Mouse (Mus musculus) heart, postnatal 0 days (tissue): ENCODE results near the gene Snx29. TPM values are rescaled to one million over a fixed set of nuclear protein-coding genes. Genes with fewer than 3 reads are reported as not detected.

Experiments
- ATAC-seq: fragments of 200-750 bp; cut with Nextera tagmentation; 2 replicates; pipeline ENCODE4 v1.8.0; 2017; ENCODE audit warnings: low read depth, moderate number of reproducible peaks, moderate library complexity; ENCODE audit not compliant: insufficient read depth
- DNase-seq: peaks from one replicate; pipeline ENCODE4 v3.0.0-alpha.2; 2016; ENCODE audit warnings: low spot score
- H3K27ac ChIP-seq: fragments of 300-500 bp; sonication (generic); 2 replicates; pipeline ENCODE4 v1.5.1; 2014; ENCODE audit warnings: low read depth, mild to moderate bottlenecking
- H3K27me3 ChIP-seq: fragments of 300-500 bp; sonication (generic); 2 replicates; pipeline ENCODE4 v1.6.1; 2014; ENCODE audit warnings: low read length, mixed read lengths; ENCODE audit not compliant: control insufficient read depth, insufficient read depth
- H3K36me3 ChIP-seq: fragments of 300-500 bp; sonication (generic); replicated peaks from 2 replicates; pipeline ENCODE4 v1.6.1; 2014; ENCODE audit warnings: low read length, mixed read lengths; ENCODE audit not compliant: control insufficient read depth, insufficient read depth
- H3K4me1 ChIP-seq: fragments of 300-500 bp; sonication (generic); 2 replicates; pipeline ENCODE4 v1.6.1; 2014; ENCODE audit warnings: antibody characterized with exemption; ENCODE audit not compliant: control insufficient read depth, insufficient read depth
- H3K4me2 ChIP-seq: fragments of 300-500 bp; sonication (generic); 2 replicates; pipeline ENCODE4 v1.6.1; 2014; ENCODE audit warnings: low read depth, mild to moderate bottlenecking, low read length, moderate library complexity
- H3K4me3 ChIP-seq: fragments of 300-500 bp; sonication (generic); 2 replicates; pipeline ENCODE4 v1.5.1; 2014; ENCODE audit warnings: low read depth, low read length
- H3K9ac ChIP-seq: fragments of 300-500 bp; sonication (generic); replicated peaks from 2 replicates; pipeline ENCODE4 v1.6.1; 2014; ENCODE audit warnings: low read depth, low read length, mixed read lengths
- H3K9me3 ChIP-seq: fragments of 300-500 bp; sonication (generic); replicated peaks from 2 replicates; pipeline ENCODE4 v1.6.1; 2016; ENCODE audit warnings: low read length; ENCODE audit not compliant: control insufficient read depth
- CTCF ChIP-seq: IDR thresholded peaks from 2 replicates; pipeline ENCODE4 v1.5.1; 2016; ENCODE audit warnings: antibody characterized with exemption, control low read depth, low read depth
- EP300 ChIP-seq: IDR thresholded peaks from 2 replicates; pipeline ENCODE4 v1.6.1; 2016; ENCODE audit warnings: antibody characterized with exemption, low read depth
- WGBS: fragments of 180-500 bp; shearing (Covaris S2); extraction: QIAGEN DNeasy Blood & Tissue Kit; methylation state at CpG from one replicate; pipeline ENCODE4 v1.1.7; 2014; 5-methylcytosine and 5-hydroxymethylcytosine counted together
- polyA plus RNA-seq: library from polyadenylated mRNA; unstranded; fragments of >200 nt; fragmentation: Nextera tagmentation; extraction: Ambion mirVana; gene quantifications from 2 replicates; pipeline ENCODE4 v1.2.1, GENCODE M21; 2015
- total RNA-seq: library from RNA; depleted of rRNA; stranded (reverse); fragments of >200 nt; gene quantifications from 2 replicates; pipeline ENCODE4 v1.2.3, GENCODE M21; 2014; ENCODE audit warnings: low replicate concordance

Gene Snx29
- total and polyA plus RNA-seq, 2 experiments from 2014 or later, result 3.1 to 3.9 TPM

DNA sequence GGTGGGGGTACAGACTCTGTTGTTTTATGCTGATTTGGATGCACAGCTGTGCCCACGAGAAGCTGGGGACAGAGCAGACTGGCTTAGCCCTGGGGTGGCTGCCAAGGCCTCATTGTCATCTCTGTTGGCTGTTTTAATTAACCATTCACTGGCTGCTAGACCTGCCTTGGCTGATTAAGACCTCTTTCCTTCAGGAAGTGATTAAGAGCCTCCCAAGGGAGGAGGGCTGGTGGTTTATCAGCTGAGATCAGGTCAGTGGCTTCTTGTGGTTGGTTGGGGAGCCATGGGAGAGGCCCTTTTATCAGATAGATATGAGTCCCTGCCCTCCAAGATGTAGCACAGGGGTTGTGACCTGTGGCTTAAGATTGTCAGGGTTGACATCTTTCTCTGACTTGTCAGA, 46.9 kb downstream of the Snx29 start:
- WGBS, result 6% methylated on average over 1 of the region's 1 CpGs

DNA sequence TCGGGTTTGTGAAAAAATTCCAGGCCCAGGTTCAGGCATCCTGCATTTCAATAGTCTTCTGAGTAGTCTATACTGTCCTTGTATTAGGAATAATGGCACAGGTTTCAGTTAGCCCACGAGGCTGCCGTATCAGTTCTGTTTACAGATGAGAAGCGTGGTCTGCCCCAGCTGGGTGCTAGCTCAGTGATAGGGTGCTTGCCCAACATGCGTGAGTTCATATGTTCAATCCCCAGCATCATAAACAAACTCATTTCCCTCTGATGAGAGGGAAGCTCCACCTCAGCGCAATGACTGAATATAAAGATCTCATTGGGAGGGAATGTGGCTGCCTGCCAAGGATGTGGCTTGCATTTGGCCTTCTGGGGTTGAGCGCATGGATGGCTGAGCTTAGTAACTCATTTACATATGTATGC, 47.4 kb downstream of the Snx29 start:
- H3K4me1 ChIP-seq, result peaks cover 10% of the 10 kb centered on the region
- no peak overlapping the region for H3K4me3 ChIP-seq
- no peak overlapping the region for H3K27ac ChIP-seq
- H3K36me3 ChIP-seq, result no peaks in the 10 kb centered on the region
- 42% methylated on average over 7 of the region's 7 CpGs for WGBS
- no peak overlapping the region for H3K9ac ChIP-seq
- ATAC-seq (no peak), DNase-seq (peak; percentile 22)
- H3K27me3 ChIP-seq, result no peaks in the 10 kb centered on the region
- no peaks in the 10 kb centered on the region for H3K9me3 ChIP-seq
- no peak overlapping the region for H3K4me2 ChIP-seq
- no peak for TF ChIP-seq EP300
- TF ChIP-seq CTCF, result no peak

More for the DNA sequence above, 46.9 kb downstream of the Snx29 start:
- Histone ChIP-seq H3K4me2 (no peak overlapping the region), H3K27me3 (no peaks in the 10 kb centered on the region), H3K9ac (no peak overlapping the region), H3K4me3 (no peak overlapping the region), H3K27ac (no peak overlapping the region), H3K9me3 (no peaks in the 10 kb centered on the region), H3K36me3 (no peaks in the 10 kb centered on the region), H3K4me1 (peaks cover 10% of the 10 kb centered on the region)
- no peak for ATAC-seq
- no peak for DNase-seq
- TF ChIP-seq CTCF (no peak), EP300 (no peak)

DNA sequence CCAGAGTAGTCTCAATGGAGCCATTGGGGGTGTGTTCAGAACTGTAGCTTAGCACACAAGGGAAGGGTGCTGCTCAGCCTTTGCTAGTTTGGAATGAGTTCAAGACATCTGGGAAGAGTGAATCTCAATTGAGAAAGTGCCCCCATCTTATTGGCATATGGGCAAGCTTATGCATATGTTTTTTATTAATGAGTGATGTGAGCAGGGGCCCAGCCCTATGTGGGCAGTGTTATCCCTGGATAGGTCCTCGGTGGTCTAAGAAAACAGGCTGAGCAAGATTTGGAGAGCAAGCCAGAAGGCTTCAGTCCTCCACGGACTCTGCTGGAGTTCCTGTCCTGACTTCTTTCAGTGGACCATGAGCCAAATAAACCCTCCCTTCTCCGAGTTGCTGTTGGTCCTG, 56.6 kb downstream of the Snx29 start:
- TF ChIP-seq EP300 (no peak), CTCF (no peak)
- Histone ChIP-seq H3K4me3 (no peak overlapping the region), H3K9ac (no peak overlapping the region), H3K36me3 (no peaks in the 10 kb centered on the region), H3K9me3 (no peaks in the 10 kb centered on the region), H3K27ac (no peak overlapping the region), H3K27me3 (no peaks in the 10 kb centered on the region), H3K4me2 (no peak overlapping the region), H3K4me1 (no peaks in the 10 kb centered on the region)
- no peak for ATAC-seq
- WGBS, result 76% methylated on average over 3 of the region's 3 CpGs
- DNase-seq, result no peak

- Histone ChIP-seq H3K27me3 (no peaks in the 10 kb centered on the region), H3K4me1 (no peaks in the 10 kb centered on the region), H3K9ac (no peak overlapping the region), H3K4me2 (no peak overlapping the region), H3K9me3 (no peaks in the 10 kb centered on the region), H3K4me3 (no peak overlapping the region), H3K36me3 (no peaks in the 10 kb centered on the region), H3K27ac (no peak overlapping the region)
- no peak for ATAC-seq
- TF ChIP-seq CTCF, result no peak
- TF ChIP-seq EP300, result no peak
- DNase-seq, result no peak
- WGBS, result 84% methylated on average over 5 of the region's 5 CpGs
Measured at GRCm38 (mm10) chr16:11380038-11380437, 57.3 kb downstream of the Snx29 start.

DNA sequence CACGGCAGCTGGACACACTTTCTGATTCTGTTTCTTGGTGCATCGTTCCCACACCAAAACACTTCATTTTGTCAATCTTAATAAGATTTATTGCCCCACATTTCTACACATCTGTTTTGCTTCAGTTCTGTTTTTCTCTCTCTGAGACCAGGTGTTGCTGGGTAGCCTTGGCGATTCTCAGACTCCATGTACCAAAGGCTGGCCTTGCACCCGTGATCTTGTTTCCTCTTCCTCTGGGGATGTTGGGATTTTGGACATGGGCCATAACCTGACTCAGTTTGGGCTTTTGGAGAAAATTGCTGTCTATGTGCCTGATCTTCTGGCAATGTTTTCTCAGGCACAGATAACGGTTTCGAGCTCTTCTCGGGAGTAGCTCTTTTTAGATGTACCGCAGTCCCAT, 58.2 kb downstream of the Snx29 start:
- H3K27ac ChIP-seq, result no peak overlapping the region
- H3K9me3 ChIP-seq, result no peaks in the 10 kb centered on the region
- H3K36me3 ChIP-seq, result no peaks in the 10 kb centered on the region
- H3K27me3 ChIP-seq, result no peaks in the 10 kb centered on the region
- WGBS, result 77% methylated on average over 8 of the region's 8 CpGs
- DNase-seq (no peak), ATAC-seq (no peak)
- no peaks in the 10 kb centered on the region for H3K4me1 ChIP-seq
- no peak overlapping the region for H3K9ac ChIP-seq
- no peak for TF ChIP-seq EP300
- no peak for TF ChIP-seq CTCF
- H3K4me3 ChIP-seq, result no peak overlapping the region
- H3K4me2 ChIP-seq, result no peak overlapping the region

DNA sequence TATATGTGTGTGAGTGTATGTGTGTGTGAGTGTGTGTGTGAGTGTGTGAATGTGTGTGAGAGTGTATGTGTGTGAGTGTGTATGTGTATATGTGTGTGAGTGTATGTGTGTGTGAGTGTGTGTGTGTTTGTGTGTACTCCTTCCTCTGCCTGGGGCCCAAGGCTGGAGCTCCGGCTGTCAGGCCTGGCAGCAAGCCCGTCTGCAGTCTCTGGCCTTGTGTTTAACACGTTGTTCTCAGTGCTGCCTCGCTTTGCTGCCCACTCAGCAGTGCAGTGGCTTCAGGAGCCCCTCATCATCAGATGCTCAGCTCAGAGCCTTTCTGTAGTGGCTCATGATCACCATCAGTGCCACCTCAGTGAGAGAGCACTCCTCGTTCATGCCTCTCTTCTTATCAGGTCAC, 61.7 kb downstream of the Snx29 start:
- no peaks in the 10 kb centered on the region for H3K4me1 ChIP-seq
- WGBS, result 39% methylated on average over 5 of the region's 5 CpGs
- TF ChIP-seq CTCF (no peak), EP300 (no peak)
- ATAC-seq, result no peak
- no peaks in the 10 kb centered on the region for H3K36me3 ChIP-seq
- H3K27me3 ChIP-seq, result no peaks in the 10 kb centered on the region
- no peak for DNase-seq
- H3K9ac ChIP-seq, result no peak overlapping the region
- no peaks in the 10 kb centered on the region for H3K9me3 ChIP-seq
- H3K4me2 ChIP-seq, result no peak overlapping the region
- no peak overlapping the region for H3K27ac ChIP-seq
- H3K4me3 ChIP-seq, result no peak overlapping the region
